Mouse (Mus musculus) cerebellum, adult 11-12 months (tissue): ENCODE results near the gene Ldhc.
"Not testable (repeated sequence)": the region's sequence is repeated elsewhere in the genome, so short reads cannot be mapped to it uniquely, and the experiment has no call there.

Experiments
- DNase-seq: peaks from one replicate; pipeline ENCODE4 v3.0.0; 2022

Gene Ldhc

GRCm38 (mm10) chr7:46843576-46843975, 17.4 kb upstream of the Ldhc start:
- DNase-seq: peak; percentile 52

GRCm38 (mm10) chr7:46845211-46845977, 15.6 kb upstream of the Ldhc start:
- peak; percentile 85 for DNase-seq

- peak; percentile 46 for DNase-seq
Observed at GRCm38 (mm10) chr7:46845978-46846485, 15.0 kb upstream of the Ldhc start.

DNA sequence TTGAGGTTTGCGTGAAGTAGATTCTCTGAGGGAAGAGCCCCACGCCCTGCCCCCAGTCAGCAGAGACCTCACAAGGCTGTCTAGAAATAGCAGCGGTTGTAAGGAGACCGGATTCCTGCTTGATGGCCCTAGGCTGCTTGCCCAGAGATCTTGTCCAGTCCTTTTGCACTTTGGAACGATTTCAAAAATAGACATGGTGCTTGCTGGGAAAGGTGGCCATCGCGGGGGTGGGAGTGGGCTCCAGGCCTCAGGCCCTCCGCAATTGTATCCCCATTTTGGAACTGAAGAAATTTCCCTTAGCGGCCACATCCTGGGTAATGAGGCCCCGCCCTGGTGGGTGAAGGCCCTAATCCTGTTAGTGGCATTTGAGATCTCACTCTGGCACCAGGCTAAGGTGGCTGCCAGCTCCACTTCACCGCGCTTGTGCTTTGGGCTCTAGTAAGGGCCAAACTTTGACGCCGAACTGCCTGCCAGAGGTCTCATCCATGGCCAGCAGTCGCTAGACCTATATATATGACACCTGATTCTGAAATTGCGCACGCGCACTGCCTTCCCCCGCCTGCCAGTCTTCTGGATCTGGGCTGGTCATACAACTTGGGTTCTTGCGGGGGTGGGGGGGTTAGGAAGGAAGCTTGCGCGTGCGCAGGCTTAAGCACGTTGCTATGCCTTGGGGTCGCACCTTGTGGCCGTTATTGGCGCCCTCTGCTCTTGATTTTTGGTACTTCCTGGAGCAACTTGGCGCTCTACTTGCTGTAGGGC, 14.3 kb upstream of the Ldhc start:
- DNase-seq: peak; percentile 68

GRCm38 (mm10) chr7:46849287-46849686, 11.7 kb upstream of the Ldhc start:
- DNase-seq: no peak

GRCm38 (mm10) chr7:46851026-46851425, 10.0 kb upstream of the Ldhc start:
- DNase-seq: no peak

DNA sequence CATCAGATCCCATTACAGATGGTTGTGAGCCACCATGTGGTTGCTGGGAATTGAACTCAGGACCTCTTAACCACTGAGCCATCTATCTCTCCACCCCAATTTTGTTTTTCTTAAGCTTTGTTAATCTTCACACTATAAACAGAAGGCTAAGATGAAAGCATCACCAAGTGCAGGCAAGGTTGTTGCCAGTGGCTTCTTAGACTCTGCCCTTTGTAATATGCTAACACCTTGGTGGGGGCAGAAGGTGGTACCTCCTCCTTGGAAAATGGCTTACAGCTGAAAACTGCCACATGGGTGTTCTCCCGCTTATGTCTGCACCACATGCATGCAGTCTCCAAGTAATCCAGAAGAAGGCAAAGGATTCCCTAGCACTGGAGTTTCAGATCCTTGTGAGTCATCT, 8.3 kb upstream of the Ldhc start:
- no peak for DNase-seq

GRCm38 (mm10) chr7:46853365-46853764, 7.6 kb upstream of the Ldhc start:
- DNase-seq: no peak

GRCm38 (mm10) chr7:46855866-46856560, 5.0 kb upstream of the Ldhc start:
- no peak for DNase-seq

GRCm38 (mm10) chr7:46857436-46857835, 3.6 kb upstream of the Ldhc start:
- no peak for DNase-seq

- DNase-seq: no peak
Observed at GRCm38 (mm10) chr7:46859031-46859430, 2.0 kb upstream of the Ldhc start.

DNA sequence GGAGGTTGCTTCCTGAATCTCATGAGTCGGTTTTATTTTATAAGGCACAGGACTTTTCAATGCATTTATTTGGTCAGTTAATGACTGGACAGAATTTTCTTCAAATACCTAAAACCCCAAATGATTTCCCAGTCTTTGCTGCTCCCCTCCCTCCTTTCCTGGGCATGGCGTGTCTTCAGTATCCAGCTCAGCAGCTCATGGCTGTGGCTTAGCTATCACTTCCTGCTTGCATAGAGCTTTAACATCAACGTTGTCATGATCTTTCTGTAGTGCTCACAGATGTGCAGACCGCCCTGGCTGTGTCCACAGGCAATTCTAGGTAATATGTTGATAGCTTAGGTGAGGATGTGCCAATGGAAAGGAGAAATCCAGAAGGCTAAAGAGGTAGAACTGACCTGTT, 11.0 kb downstream of the Ldhc start:
- DNase-seq: no peak

DNA sequence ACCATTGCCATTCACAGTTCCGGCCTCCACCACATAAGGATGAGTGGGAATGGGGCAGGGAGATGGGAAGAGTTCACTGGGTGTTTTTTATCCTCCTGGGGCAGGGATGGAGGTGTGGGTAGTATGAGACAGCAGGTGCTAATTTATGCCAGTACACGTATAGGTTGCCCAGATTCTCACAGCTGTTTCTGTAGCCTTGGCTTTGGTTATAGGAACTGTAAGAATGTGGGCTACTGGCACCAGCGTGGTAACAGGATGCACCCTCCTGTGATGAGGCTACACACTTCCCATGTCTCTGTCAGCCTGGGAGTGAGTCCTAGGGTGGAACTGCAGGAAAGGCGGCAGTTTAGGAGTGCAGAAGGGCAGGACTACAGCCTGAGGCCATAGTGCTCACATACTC, 15.8 kb downstream of the Ldhc start:
- no peak for DNase-seq

DNA sequence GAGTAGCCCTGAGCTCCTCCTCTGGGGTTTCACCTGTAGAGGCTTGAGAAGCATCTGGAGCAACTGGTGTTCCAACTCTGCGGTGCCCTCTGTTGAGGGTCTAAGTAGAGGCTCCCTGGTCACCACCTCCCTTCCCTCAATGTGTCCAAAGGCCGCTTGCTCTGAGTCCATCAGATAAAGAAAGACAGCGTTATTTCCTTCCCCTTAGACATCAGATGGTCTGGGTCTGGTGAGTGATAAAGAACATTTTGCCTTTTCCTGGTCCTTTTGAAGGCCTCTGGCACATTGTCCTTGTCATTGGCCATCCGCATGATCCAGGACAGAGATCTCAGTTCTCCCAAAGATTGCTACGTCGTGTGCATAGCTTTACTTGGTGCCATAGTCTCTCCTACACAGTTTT, 16.3 kb downstream of the Ldhc start:
- DNase-seq: no peak

DNA sequence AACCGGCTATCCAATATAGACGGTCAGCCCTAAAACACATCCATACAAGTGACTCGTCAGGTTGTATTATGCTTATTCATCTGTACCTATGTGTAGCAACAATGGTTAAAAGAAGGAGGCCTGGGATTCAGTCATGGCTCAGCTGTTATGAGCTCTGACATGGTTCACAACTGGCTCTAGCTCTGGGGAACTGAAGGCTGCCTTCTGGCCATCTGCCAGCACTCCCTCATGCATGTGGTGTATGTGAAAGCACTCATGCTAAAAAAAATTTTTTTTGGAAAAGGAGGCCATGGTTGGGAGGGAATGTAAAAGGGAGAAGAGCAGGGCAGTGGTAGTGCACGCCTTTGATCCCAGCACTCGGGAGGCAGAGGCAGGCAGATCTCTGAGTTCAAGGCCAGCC, 18.8 kb downstream of the Ldhc start:
- DNase-seq: no peak

- DNase-seq: no peak
Observed at GRCm38 (mm10) chr7:46880992-46881391, 20.0 kb downstream of the Ldhc start.

DNA sequence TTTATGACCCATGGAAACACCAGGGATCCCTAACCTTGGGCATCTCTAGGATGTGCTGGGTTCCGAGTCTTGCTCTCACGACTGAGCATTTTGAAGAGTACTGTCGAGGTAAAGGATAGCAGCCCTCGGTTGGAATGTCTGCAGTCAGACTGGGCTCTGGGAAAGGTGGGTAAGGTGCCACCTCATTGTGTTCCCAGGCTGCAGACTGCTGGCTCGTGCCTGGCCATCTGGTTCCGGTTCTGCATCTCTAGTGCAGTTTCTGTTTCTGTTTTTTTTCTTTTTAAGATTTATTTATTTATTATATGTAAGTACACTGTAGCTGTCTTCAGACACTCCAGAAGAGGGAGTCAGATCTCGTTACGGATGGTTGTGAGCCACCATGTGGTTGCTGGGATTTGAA, 20.9 kb downstream of the Ldhc start:
- not testable (repeated sequence) for DNase-seq

DNA sequence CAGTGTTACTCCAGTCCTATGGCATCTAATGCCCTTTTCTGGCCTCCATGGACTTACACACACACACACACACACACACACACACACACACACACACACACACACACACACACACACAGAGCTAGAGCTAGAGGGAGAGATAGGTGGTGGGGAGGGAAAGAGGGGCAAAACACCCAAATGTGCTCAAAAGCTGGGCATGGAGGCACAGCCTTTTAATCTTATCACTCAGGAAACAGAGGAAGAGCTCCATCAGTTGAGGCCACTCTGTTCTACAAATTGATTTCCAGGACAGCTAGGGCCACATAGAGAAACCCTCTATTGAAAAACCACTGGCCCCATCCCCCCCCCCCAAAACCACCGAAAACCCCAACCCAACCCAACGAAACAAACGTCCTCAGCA, 22.3 kb downstream of the Ldhc start:
- no peak for DNase-seq

- DNase-seq: no peak
Observed at GRCm38 (mm10) chr7:46895511-46895910, 34.5 kb downstream of the Ldhc start.

DNA sequence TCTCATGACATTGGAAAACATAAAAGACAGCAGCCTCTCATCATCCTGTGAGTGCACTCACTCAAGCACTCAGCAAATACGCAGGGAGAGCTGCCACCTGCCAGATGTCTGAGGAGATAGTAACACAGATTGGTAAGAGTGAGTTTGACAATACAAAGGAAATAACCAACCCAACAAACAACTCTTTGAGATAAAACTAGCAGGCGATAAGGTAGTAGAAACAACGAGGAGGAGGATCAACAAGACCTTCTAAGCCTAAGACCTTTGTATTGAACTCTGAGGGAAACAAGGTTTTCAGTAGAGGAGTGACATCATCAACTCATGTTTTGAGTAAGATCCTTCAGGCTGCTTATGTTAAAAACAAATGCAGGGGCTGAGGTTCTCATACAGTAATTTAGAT, 38.3 kb downstream of the Ldhc start:
- no peak for DNase-seq

DNA sequence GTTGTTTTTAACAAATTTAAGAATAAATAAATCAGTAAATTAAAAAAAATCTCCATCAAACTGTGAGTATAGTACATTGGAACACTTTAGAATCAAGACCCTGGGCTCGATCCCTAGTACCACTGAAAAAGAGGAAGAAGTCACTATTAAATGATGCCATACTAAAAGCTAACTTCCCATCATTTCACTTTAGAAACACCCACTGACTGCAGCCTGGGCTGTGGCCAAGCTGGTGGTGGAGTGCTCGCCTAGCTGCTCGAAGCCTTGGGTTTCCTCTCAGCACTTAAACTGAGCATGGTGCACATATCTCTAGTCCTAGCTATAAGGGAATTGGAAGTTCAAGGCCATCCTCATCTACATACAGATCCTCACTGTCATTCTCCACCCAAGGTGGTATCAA, 50.2 kb downstream of the Ldhc start:
- DNase-seq: no peak

- no peak for DNase-seq
Observed at GRCm38 (mm10) chr7:46916376-46916775, 55.4 kb downstream of the Ldhc start.

GRCm38 (mm10) chr7:46918678-46919371, 57.8 kb downstream of the Ldhc start:
- DNase-seq: no peak
